20 mouse cellular contexts compared by ENCODE assay signal in genomic region chr19:55193717-55194394, GRCm38 (mm10). TPM values are rescaled to one million over a fixed set of nuclear protein-coding genes. Genes with fewer than 3 reads are reported as not detected.
DNase-seq lines count a peak whose midpoint lies in the region; ATAC-seq and TF ChIP-seq lines count a peak whose summit lies in the region.
"Had no signal": no experiment of that assay in that cellular context is flagged by ENCODE, and none has a peak within 500 bp of the region (broad histone marks: within the 10 kb centered on the region; RNA-seq: fewer than 3 reads in every experiment).

No protein-coding gene starts in this region.

- no peak for TF ChIP-seq CTCF in intestine, postnatal 0 days (IDR thresholded peaks at IDR 0.05; ENCODE audit: low read depth)
- no peak for TF ChIP-seq CTCF in lung, adult 2 months (IDR thresholded peaks at IDR 0.05; ENCODE audit: insufficient read depth, low read length)
- TF ChIP-seq CTCF in liver, postnatal 0 days (IDR thresholded peaks at IDR 0.05; ENCODE audit: low read depth), result no peak

- TF ChIP-seq POLR2A in lung, adult 2 months (IDR thresholded peaks at IDR 0.05; ENCODE audit: borderline replicate concordance, extremely low read depth, low read depth, low read length), result no peak

- TF ChIP-seq EP300 in liver, postnatal 0 days (IDR thresholded peaks at IDR 0.05; ENCODE audit: low read depth), result no peak

- no peak overlapping the region for H3K9ac ChIP-seq in intestine, embryonic 14.5 days (ENCODE audit: low read length)
- no peak overlapping the region for H3K9ac ChIP-seq in intestine, postnatal 0 days (ENCODE audit: low read depth, low read length)
- no peak overlapping the region for H3K9ac ChIP-seq in liver, postnatal 0 days (replicated peaks)
- H3K9ac ChIP-seq in stomach, embryonic 14.5 days (replicated peaks; ENCODE audit: low read depth, low read length), result no peak overlapping the region
- H3K9ac ChIP-seq in neural tube, embryonic 15.5 days (replicated peaks), result no peak overlapping the region
- H3K9ac ChIP-seq: embryonic facial prominence, embryonic 15.5 days; forebrain, embryonic 12.5 days; hindbrain, embryonic 15.5 days; midbrain, embryonic 15.5 days had no signal

- H3K36me3 ChIP-seq in intestine, embryonic 14.5 days (ENCODE audit: control insufficient read depth, insufficient read depth, low read length), result no peaks in the 10 kb centered on the region
- no peaks in the 10 kb centered on the region for H3K36me3 ChIP-seq in intestine, postnatal 0 days (ENCODE audit: control insufficient read depth, insufficient read depth)
- H3K36me3 ChIP-seq in liver, postnatal 0 days (replicated peaks; ENCODE audit: insufficient read depth, low read length), result no peaks in the 10 kb centered on the region
- no peaks in the 10 kb centered on the region for H3K36me3 ChIP-seq in stomach, embryonic 14.5 days (ENCODE audit: control insufficient read depth, insufficient read depth, low read length)
- no peaks in the 10 kb centered on the region for H3K36me3 ChIP-seq in neural tube, embryonic 15.5 days
- H3K36me3 ChIP-seq: embryonic facial prominence, embryonic 15.5 days; forebrain, embryonic 12.5 days; G1E; hindbrain, embryonic 15.5 days; midbrain, embryonic 15.5 days had no signal

- H3K4me3 ChIP-seq in intestine, embryonic 14.5 days (ENCODE audit: low read depth, low read length), result no peak overlapping the region
- no peak overlapping the region for H3K4me3 ChIP-seq in intestine, postnatal 0 days (ENCODE audit: low read depth, low read length)
- H3K4me3 ChIP-seq in lung, adult 2 months (replicated peaks; ENCODE audit: extremely low read depth, low read depth, low read length), result no peak overlapping the region
- H3K4me3 ChIP-seq in liver, postnatal 0 days (ENCODE audit: low read depth, low read length), result no peak overlapping the region
- no peak overlapping the region for H3K4me3 ChIP-seq in stomach, embryonic 14.5 days (ENCODE audit: low read depth, low read length)
- H3K4me3 ChIP-seq in neural tube, embryonic 15.5 days (replicated peaks), result no peak overlapping the region
- H3K4me3 ChIP-seq: embryonic facial prominence, embryonic 15.5 days; forebrain, embryonic 12.5 days; hindbrain, embryonic 15.5 days; midbrain, embryonic 15.5 days had no signal

- H3K27me3 ChIP-seq in intestine, embryonic 14.5 days (replicated peaks; ENCODE audit: control insufficient read depth, insufficient read depth, low read length), result no peaks in the 10 kb centered on the region
- no peaks in the 10 kb centered on the region for H3K27me3 ChIP-seq in intestine, postnatal 0 days (replicated peaks; ENCODE audit: control insufficient read depth, insufficient read depth, low read length)
- H3K27me3 ChIP-seq in liver, postnatal 0 days (ENCODE audit: insufficient read depth, low read length), result no peaks in the 10 kb centered on the region
- no peaks in the 10 kb centered on the region for H3K27me3 ChIP-seq in stomach, embryonic 14.5 days (ENCODE audit: control insufficient read depth, insufficient read depth, low read length)
- H3K27me3 ChIP-seq in neural tube, embryonic 15.5 days (replicated peaks), result no peaks in the 10 kb centered on the region
- H3K27me3 ChIP-seq: embryonic facial prominence, embryonic 15.5 days; forebrain, embryonic 12.5 days; hindbrain, embryonic 15.5 days; midbrain, embryonic 15.5 days had no signal

- no peak overlapping the region for H3K4me2 ChIP-seq in intestine, embryonic 14.5 days (ENCODE audit: low read length)
- H3K4me2 ChIP-seq in intestine, postnatal 0 days (replicated peaks; ENCODE audit: low read depth), result no peak overlapping the region
- no peak overlapping the region for H3K4me2 ChIP-seq in liver, postnatal 0 days (ENCODE audit: low read depth, low read length)
- no peak overlapping the region for H3K4me2 ChIP-seq in stomach, embryonic 14.5 days (replicated peaks; ENCODE audit: low read depth, low read length)
- no peak overlapping the region for H3K4me2 ChIP-seq in neural tube, embryonic 15.5 days
- H3K4me2 ChIP-seq: embryonic facial prominence, embryonic 15.5 days; forebrain, embryonic 12.5 days; hindbrain, embryonic 15.5 days; midbrain, embryonic 15.5 days had no signal

- no peak for ATAC-seq in intestine, embryonic 14.5 days (replicated peaks; ENCODE audit: low FRiP score, low TSS enrichment, low read depth)
- ATAC-seq in intestine, postnatal 0 days, result no peak
- no peak for ATAC-seq in liver, postnatal 0 days
- ATAC-seq in stomach, embryonic 14.5 days (ENCODE audit: insufficient number of reproducible peaks, insufficient read depth, low FRiP score, low read depth), result peak; percentile 7; the same call in 1 of the 2 replicates
- ATAC-seq in neural tube, embryonic 15.5 days (ENCODE audit: low FRiP score), result no peak
- ATAC-seq: midbrain, embryonic 15.5 days had no signal

- peak overlapping the region; percentile 3; the same call in 1 of the 2 replicates for H3K27ac ChIP-seq in intestine, embryonic 14.5 days (ENCODE audit: low read depth)
- H3K27ac ChIP-seq in intestine, postnatal 0 days (ENCODE audit: low read depth, low read length), result no peak overlapping the region
- H3K27ac ChIP-seq in liver, postnatal 0 days (ENCODE audit: low read depth), result peak overlapping the region; percentile 87
- peak overlapping the region; percentile 12; the same call in 1 of the 2 replicates for H3K27ac ChIP-seq in stomach, embryonic 14.5 days (ENCODE audit: low read length)
- no peak overlapping the region for H3K27ac ChIP-seq in neural tube, embryonic 15.5 days (replicated peaks)
- H3K27ac ChIP-seq: embryonic facial prominence, embryonic 15.5 days; forebrain, embryonic 12.5 days; hindbrain, embryonic 15.5 days; macrophage; midbrain, embryonic 15.5 days had no signal

- peaks cover 5% of the 10 kb centered on the region; the same call in 1 of the 2 replicates for H3K4me1 ChIP-seq in intestine, embryonic 14.5 days (replicated peaks; ENCODE audit: control insufficient read depth, insufficient read depth, low read length)
- peaks cover 7% of the 10 kb centered on the region for H3K4me1 ChIP-seq in intestine, postnatal 0 days (replicated peaks; ENCODE audit: control insufficient read depth, insufficient read depth, low read length)
- peaks cover 7% of the 10 kb centered on the region; the same call in 1 of the 2 replicates for H3K4me1 ChIP-seq in lung, adult 2 months (ENCODE audit: control insufficient read depth, insufficient read depth, low read length)
- peaks cover 29% of the 10 kb centered on the region for H3K4me1 ChIP-seq in liver, postnatal 0 days (ENCODE audit: insufficient read depth)
- peaks cover 14% of the 10 kb centered on the region for H3K4me1 ChIP-seq in stomach, embryonic 14.5 days (ENCODE audit: control insufficient read depth, insufficient read depth, low read length)
- no peaks in the 10 kb centered on the region for H3K4me1 ChIP-seq in neural tube, embryonic 15.5 days
- H3K4me1 ChIP-seq: forebrain, embryonic 12.5 days; hindbrain, embryonic 15.5 days; midbrain, embryonic 15.5 days had no signal

- no peak for DNase-seq in intestine, embryonic 14.5 days (ENCODE audit: low spot score)
- DNase-seq in lung, adult 18-20 months, result peak; percentile 63 to 77
- DNase-seq in lung, adult 2 months, result no peak
- DNase-seq in liver, postnatal 0 days, result no peak
- DNase-seq in MN1 (ENCODE audit: low spot score), result no peak
- DNase-seq: cerebellum, adult 2 months; left cerebral cortex, postnatal 4 days; right cerebral cortex, postnatal 25 days; thymus, postnatal 14 days had no signal

- no peaks in the 10 kb centered on the region for H3K9me3 ChIP-seq in intestine, embryonic 14.5 days (ENCODE audit: control insufficient read depth, low read length)
- no peaks in the 10 kb centered on the region for H3K9me3 ChIP-seq in intestine, postnatal 0 days (ENCODE audit: control insufficient read depth)
- no peaks in the 10 kb centered on the region for H3K9me3 ChIP-seq in liver, postnatal 0 days (ENCODE audit: low read length)
- H3K9me3 ChIP-seq in stomach, embryonic 14.5 days (ENCODE audit: control insufficient read depth, low read depth, low read length), result no peaks in the 10 kb centered on the region
- H3K9me3 ChIP-seq in neural tube, embryonic 15.5 days (replicated peaks), result no peaks in the 10 kb centered on the region
- H3K9me3 ChIP-seq: embryonic facial prominence, embryonic 15.5 days; forebrain, embryonic 12.5 days; G1E; hindbrain, embryonic 15.5 days; midbrain, embryonic 15.5 days had no signal

- 61% methylated on average over 11 of the region's 11 CpGs for WGBS in intestine, embryonic 14.5 days
- 66% methylated on average over 11 of the region's 11 CpGs for WGBS in intestine, postnatal 0 days
- WGBS in lung, adult 2 months, result 48% methylated on average over 11 of the region's 11 CpGs
- 56% methylated on average over 11 of the region's 11 CpGs for WGBS in liver, postnatal 0 days (ENCODE audit: insufficient replicate concordance)
- WGBS in stomach, embryonic 14.5 days, result 63% methylated on average over 11 of the region's 11 CpGs
- WGBS in neural tube, embryonic 15.5 days, result 73% methylated on average over 11 of the region's 11 CpGs

RNA-seq across cellular contexts. Expression of gene Tectb, which starts 13.3 kb away (rescaled TPM):
- not detected in 2 replicates for polyA plus RNA-seq in intestine, embryonic 14.5 days (2014; fragmentation: Nextera tagmentation; extraction: Ambion mirVana)
- polyA plus RNA-seq in intestine, postnatal 0 days (2015; fragmentation: Nextera tagmentation; extraction: Ambion mirVana), result not detected in 2 replicates
- polyA plus RNA-seq in lung, adult 2 months (2012; rRNA removed), result 0.09 and 0.32 TPM in 2 replicates
- polyA plus RNA-seq in liver, postnatal 0 days (2015; fragmentation: Nextera tagmentation; extraction: Ambion mirVana), result 0.09 and 0.19 TPM in 2 replicates
- 0.11 and 0.12 TPM in 2 replicates for polyA plus RNA-seq in stomach, embryonic 14.5 days (2014; fragmentation: Nextera tagmentation; extraction: Ambion mirVana)
- polyA plus RNA-seq in neural tube, embryonic 15.5 days (2015; fragmentation: Nextera tagmentation; extraction: Ambion mirVana), result not detected in 2 replicates
- polyA plus RNA-seq: adrenal gland, adult 2 months; G1E; large intestine, adult 2 months; macrophage had no signal

RNA-seq across cellular contexts. Expression of gene Gucy2g, which starts 47.2 kb away (rescaled TPM):
- not detected in 2 replicates for polyA plus RNA-seq in intestine, embryonic 14.5 days (2014; fragmentation: Nextera tagmentation; extraction: Ambion mirVana)
- polyA plus RNA-seq in intestine, postnatal 0 days (2015; fragmentation: Nextera tagmentation; extraction: Ambion mirVana), result 0.12 and 0.17 TPM in 2 replicates
- 0.32 TPM in 2 replicates for polyA plus RNA-seq in lung, adult 2 months (2012; rRNA removed)
- polyA plus RNA-seq in liver, postnatal 0 days (2015; fragmentation: Nextera tagmentation; extraction: Ambion mirVana), result 0.02 TPM in 1 of 2 replicates, not detected in the other
- not detected in 2 replicates for polyA plus RNA-seq in stomach, embryonic 14.5 days (2014; fragmentation: Nextera tagmentation; extraction: Ambion mirVana)
- polyA plus RNA-seq in neural tube, embryonic 15.5 days (2015; fragmentation: Nextera tagmentation; extraction: Ambion mirVana), result 0.06 and 0.12 TPM in 2 replicates
- polyA plus RNA-seq: forebrain, embryonic 12.5 days; G1E; macrophage; midbrain, embryonic 15.5 days had no signal

RNA-seq across cellular contexts. Expression of gene Acsl5, which starts 57.9 kb away (rescaled TPM):
- 86.5 and 93.2 TPM in 2 replicates for polyA plus RNA-seq in intestine, embryonic 14.5 days (2014; fragmentation: Nextera tagmentation; extraction: Ambion mirVana)
- polyA plus RNA-seq in intestine, postnatal 0 days (2015; fragmentation: Nextera tagmentation; extraction: Ambion mirVana), result 1,862 and 1,917 TPM in 2 replicates
- 34.4 and 53.2 TPM in 2 replicates for polyA plus RNA-seq in lung, adult 2 months (2012; rRNA removed)
- 397 and 414 TPM in 2 replicates for polyA plus RNA-seq in liver, postnatal 0 days (2015; fragmentation: Nextera tagmentation; extraction: Ambion mirVana)
- 58.7 and 62.9 TPM in 2 replicates for polyA plus RNA-seq in stomach, embryonic 14.5 days (2014; fragmentation: Nextera tagmentation; extraction: Ambion mirVana)
- polyA plus RNA-seq in neural tube, embryonic 15.5 days (2015; fragmentation: Nextera tagmentation; extraction: Ambion mirVana), result 21.8 and 39.3 TPM in 2 replicates

Comparison
In these comparisons a context has a peak if more than half of its experiments do, and no peak if none do; other contexts are left out.
1. DNase-seq: peak in lung, adult 18-20 months (2 of 2); none in intestine, embryonic 14.5 days (single experiment), lung, adult 2 months (single experiment), liver, postnatal 0 days (single experiment) and MN1 (single experiment).
2. H3K27ac ChIP-seq: peak in intestine, embryonic 14.5 days (single experiment), liver, postnatal 0 days (single experiment) and stomach, embryonic 14.5 days (single experiment); none in intestine, postnatal 0 days (single experiment) and neural tube, embryonic 15.5 days (single experiment).